Mouse (Mus musculus) forebrain, postnatal 0 days (tissue): ENCODE data around the gene Smap1. TPM values are rescaled to one million over a fixed set of nuclear protein-coding genes. Genes with fewer than 3 reads are reported as not detected.
A peak's percentile ranks its signal among the peaks of the same experiment; 100 is the strongest.

Experiments
- ATAC-seq: fragments of 200-750 bp; cut with Nextera tagmentation; 2 replicates; pipeline ENCODE4 v1.8.0; 2017; ENCODE audit warnings: mild to moderate bottlenecking, moderate library complexity
- DNase-seq: peaks from one replicate; pipeline ENCODE4 v3.0.0-alpha.2; 2015
- H3K27ac ChIP-seq: fragments of 300-500 bp; sonication (generic); 2 replicates; pipeline ENCODE4 v1.5.1; 2014; ENCODE audit warnings: low read depth, mild to moderate bottlenecking, antibody characterized with exemption, low read length, moderate library complexity, mixed read lengths
- H3K27me3 ChIP-seq: fragments of 300-500 bp; sonication (generic); 2 replicates; pipeline ENCODE4 v1.6.1; 2014; ENCODE audit warnings: mild to moderate bottlenecking, low read length, mixed read lengths; ENCODE audit not compliant: insufficient read depth
- H3K36me3 ChIP-seq: fragments of 300-500 bp; sonication (generic); 2 replicates; pipeline ENCODE4 v1.6.1; 2014; ENCODE audit warnings: mild to moderate bottlenecking, moderate library complexity; ENCODE audit not compliant: insufficient read depth
- H3K4me1 ChIP-seq: fragments of 300-500 bp; sonication (generic); 2 replicates; pipeline ENCODE4 v1.6.1; 2014; ENCODE audit warnings: antibody characterized with exemption; ENCODE audit not compliant: insufficient read depth
- H3K4me2 ChIP-seq: fragments of 300-500 bp; sonication (generic); 2 replicates; pipeline ENCODE4 v1.6.1; 2014; ENCODE audit warnings: low read depth, mild to moderate bottlenecking, moderate library complexity
- H3K4me3 ChIP-seq: fragments of 300-500 bp; sonication (generic); 2 replicates; pipeline ENCODE4 v1.5.1; 2014; ENCODE audit warnings: low read depth, low read length, mixed read lengths
- H3K9ac ChIP-seq: fragments of 300-500 bp; sonication (generic); 2 replicates; pipeline ENCODE4 v1.6.1; 2014; ENCODE audit warnings: mild to moderate bottlenecking
- H3K9me3 ChIP-seq: fragments of 300-500 bp; sonication (generic); 2 replicates; pipeline ENCODE4 v1.6.1; 2016; ENCODE audit warnings: low read length
- CTCF ChIP-seq: sonication (generic); IDR thresholded peaks from 2 replicates; pipeline ENCODE4 v1.5.1; 2016; ENCODE audit warnings: antibody characterized with exemption, control low read depth, low read depth
- WGBS: fragments of 180-500 bp; shearing (Covaris S2); extraction: QIAGEN DNeasy Blood & Tissue Kit; methylation state at CpG from one replicate; pipeline ENCODE4 v1.1.7; 2014; 5-methylcytosine and 5-hydroxymethylcytosine counted together
- polyA plus RNA-seq: library from polyadenylated mRNA; unstranded; fragments of >200 nt; fragmentation: Nextera tagmentation; extraction: Ambion mirVana; gene quantifications from 2 replicates; pipeline ENCODE4 v1.2.1, GENCODE M21; 2015
- total RNA-seq: library from RNA; depleted of rRNA; stranded (reverse); fragments of >200 nt; gene quantifications from 2 replicates; pipeline ENCODE4 v1.2.3, GENCODE M21; 2014

Smap1 gene
- total and polyA plus RNA-seq, 2 experiments from 2014 or later, result 80.5 to 152 TPM

- ATAC-seq (no peak), DNase-seq (no peak)
- TF ChIP-seq CTCF, result no peak
- H3K36me3 ChIP-seq, result no peaks in the 10 kb centered on the region
- peaks cover 18% of the 10 kb centered on the region for H3K4me1 ChIP-seq
- no peak overlapping the region for H3K4me2 ChIP-seq
- no peak overlapping the region for H3K9ac ChIP-seq
- WGBS, result 84% methylated on average over 4 of the region's 4 CpGs
- H3K27me3 ChIP-seq, result no peaks in the 10 kb centered on the region
- no peak overlapping the region for H3K27ac ChIP-seq
- no peaks in the 10 kb centered on the region for H3K9me3 ChIP-seq
- no peak overlapping the region for H3K4me3 ChIP-seq
These were observed 3.0 kb downstream of the Smap1 start for GRCm38 (mm10) chr1:23919086-23919485.

DNA sequence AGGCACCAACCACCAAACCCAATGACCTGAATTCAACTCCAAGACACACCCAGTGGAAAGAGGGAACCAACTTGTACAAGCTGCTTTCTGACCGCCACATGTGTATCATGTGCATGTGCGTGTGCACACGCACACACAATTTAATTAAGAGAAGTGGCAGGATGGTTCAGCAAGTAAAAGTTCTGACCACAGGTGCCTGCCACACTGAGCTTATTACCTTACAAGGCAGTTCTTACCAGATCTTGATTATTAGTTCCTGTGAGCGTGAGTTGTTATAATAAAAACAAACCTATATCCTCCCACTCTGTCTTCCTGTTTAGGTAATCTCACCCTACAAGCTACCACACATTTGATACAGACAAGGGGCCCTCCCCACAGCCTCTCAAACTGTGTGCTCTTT is 6.6 kb downstream of the Smap1 start:
- Histone ChIP-seq H3K36me3 (no peaks in the 10 kb centered on the region), H3K4me3 (no peak overlapping the region), H3K27ac (no peak overlapping the region), H3K4me2 (no peak overlapping the region), H3K9me3 (no peaks in the 10 kb centered on the region), H3K4me1 (peaks cover 10% of the 10 kb centered on the region), H3K9ac (no peak overlapping the region), H3K27me3 (no peaks in the 10 kb centered on the region)
- no peak for TF ChIP-seq CTCF
- WGBS, result 94% methylated on average over 4 of the region's 4 CpGs
- ATAC-seq (no peak), DNase-seq (no peak)

GRCm38 (mm10) chr1:23912988-23913387 is 9.1 kb downstream of the Smap1 start:
- no peak overlapping the region for H3K4me2 ChIP-seq
- WGBS, result 49% methylated on average over 2 of the region's 2 CpGs
- H3K27ac ChIP-seq, result no peak overlapping the region
- DNase-seq (no peak), ATAC-seq (no peak)
- no peak for TF ChIP-seq CTCF
- no peak overlapping the region for H3K9ac ChIP-seq
- H3K27me3 ChIP-seq, result no peaks in the 10 kb centered on the region
- H3K36me3 ChIP-seq, result no peaks in the 10 kb centered on the region
- H3K9me3 ChIP-seq, result no peaks in the 10 kb centered on the region
- no peaks in the 10 kb centered on the region for H3K4me1 ChIP-seq
- H3K4me3 ChIP-seq, result no peak overlapping the region

DNA sequence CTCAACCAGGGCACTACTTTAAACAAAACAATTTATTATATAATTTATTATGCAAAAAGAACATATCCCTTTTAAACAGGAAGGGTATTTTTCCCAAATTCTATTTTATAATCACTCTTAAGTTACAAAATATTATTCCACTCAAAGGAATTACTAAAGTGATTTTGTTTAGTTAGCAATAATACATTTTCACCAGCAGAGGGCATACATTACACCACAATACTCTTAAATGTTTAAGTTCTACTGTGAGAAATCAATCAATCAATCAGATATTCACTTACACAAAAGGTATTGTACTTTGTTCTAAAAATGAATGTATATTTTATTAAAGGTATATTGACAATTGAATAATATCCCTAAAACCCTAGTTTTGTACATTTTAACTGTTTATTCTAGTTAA is 16.0 kb downstream of the Smap1 start:
- no peak for ATAC-seq
- Histone ChIP-seq H3K9ac (no peak overlapping the region), H3K4me2 (no peak overlapping the region), H3K27me3 (no peaks in the 10 kb centered on the region), H3K36me3 (no peaks in the 10 kb centered on the region), H3K27ac (no peak overlapping the region), H3K9me3 (no peaks in the 10 kb centered on the region), H3K4me3 (no peak overlapping the region), H3K4me1 (no peaks in the 10 kb centered on the region)
- peak; percentile 60 for TF ChIP-seq CTCF
- no peak for DNase-seq

GRCm38 (mm10) chr1:23903340-23903739 is 18.8 kb downstream of the Smap1 start:
- no peak for ATAC-seq
- no peaks in the 10 kb centered on the region for H3K27me3 ChIP-seq
- WGBS, result 91% methylated on average over 3 of the region's 3 CpGs
- H3K9ac ChIP-seq, result no peak overlapping the region
- H3K9me3 ChIP-seq, result no peaks in the 10 kb centered on the region
- no peak overlapping the region for H3K4me3 ChIP-seq
- no peaks in the 10 kb centered on the region for H3K4me1 ChIP-seq
- H3K36me3 ChIP-seq, result no peaks in the 10 kb centered on the region
- TF ChIP-seq CTCF, result no peak
- H3K4me2 ChIP-seq, result no peak overlapping the region
- no peak overlapping the region for H3K27ac ChIP-seq
- DNase-seq, result no peak

DNA sequence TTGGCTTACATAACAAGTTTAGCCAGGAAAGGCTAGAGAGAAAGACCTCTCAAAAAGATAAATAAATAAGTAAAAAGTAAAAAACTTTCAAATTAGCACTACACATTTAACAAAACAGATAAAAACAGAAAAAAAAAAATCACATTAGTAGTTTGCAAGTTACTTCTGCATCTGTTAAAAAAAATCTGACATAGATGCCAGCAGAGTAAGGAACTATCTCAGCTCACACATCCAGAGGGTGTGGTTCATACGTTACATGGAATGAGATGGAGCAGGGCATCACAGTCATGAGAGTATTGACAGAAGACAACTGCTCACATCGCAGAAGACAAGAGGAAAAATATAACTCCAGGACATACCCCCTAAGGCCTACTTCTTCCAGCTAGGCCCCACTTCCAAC is 19.4 kb downstream of the Smap1 start:
- 84% methylated on average over 2 of the region's 2 CpGs for WGBS
- Histone ChIP-seq H3K4me1 (no peaks in the 10 kb centered on the region), H3K27ac (no peak overlapping the region), H3K27me3 (no peaks in the 10 kb centered on the region), H3K9ac (no peak overlapping the region), H3K4me2 (no peak overlapping the region), H3K36me3 (no peaks in the 10 kb centered on the region), H3K9me3 (no peaks in the 10 kb centered on the region), H3K4me3 (no peak overlapping the region)
- DNase-seq (no peak), ATAC-seq (no peak)
- TF ChIP-seq CTCF, result no peak

DNA sequence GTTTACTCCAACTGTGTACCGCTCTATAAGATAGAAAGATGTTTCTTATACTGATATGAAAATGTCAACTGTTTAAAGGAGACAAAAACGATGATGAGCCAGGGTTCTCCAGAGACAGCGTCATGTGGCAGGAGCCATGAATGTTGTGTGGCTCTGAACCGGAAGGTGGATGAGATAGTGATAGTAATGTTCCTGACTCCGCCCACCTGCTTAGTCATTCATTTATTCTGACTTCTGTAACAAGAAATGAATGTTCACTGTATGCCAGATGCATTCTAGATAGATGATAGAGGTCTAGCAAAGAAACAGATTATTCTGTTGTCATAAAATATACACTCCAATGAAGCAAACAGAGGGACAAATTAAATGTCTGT is 22.5 kb downstream of the Smap1 start:
- Histone ChIP-seq H3K4me2 (no peak overlapping the region), H3K4me3 (no peak overlapping the region), H3K36me3 (no peaks in the 10 kb centered on the region), H3K9me3 (no peaks in the 10 kb centered on the region), H3K4me1 (no peaks in the 10 kb centered on the region), H3K27me3 (no peaks in the 10 kb centered on the region), H3K9ac (no peak overlapping the region), H3K27ac (no peak overlapping the region)
- WGBS, result 88% methylated on average over 5 of the region's 5 CpGs
- ATAC-seq (no peak), DNase-seq (no peak)
- no peak for TF ChIP-seq CTCF
